Mouse (Mus musculus): Measurements from ENCODE around the gene Rabl6.

Gene Rabl6

GRCm38 (mm10) chr2:25607761-25608622 lies at the start of gene Rabl6:
Rabl6 (minus strand) TSS chr2:25608521.
- peak; percentile 85 for DNase-seq

- no peak for DNase-seq
Measured at GRCm38 (mm10) chr2:25657652-25658051, 49.3 kb upstream of the Rabl6 start, which contains the start of gene Lcn5. Lcn5 (plus strand) TSS chr2:25657952.

GRCm38 (mm10) chr2:25657246-25657645 lies 48.9 kb upstream of the Rabl6 start:
- DNase-seq: no peak

- no peak for DNase-seq
Measured at GRCm38 (mm10) chr2:25656691-25657090, 48.4 kb upstream of the Rabl6 start.

DNA sequence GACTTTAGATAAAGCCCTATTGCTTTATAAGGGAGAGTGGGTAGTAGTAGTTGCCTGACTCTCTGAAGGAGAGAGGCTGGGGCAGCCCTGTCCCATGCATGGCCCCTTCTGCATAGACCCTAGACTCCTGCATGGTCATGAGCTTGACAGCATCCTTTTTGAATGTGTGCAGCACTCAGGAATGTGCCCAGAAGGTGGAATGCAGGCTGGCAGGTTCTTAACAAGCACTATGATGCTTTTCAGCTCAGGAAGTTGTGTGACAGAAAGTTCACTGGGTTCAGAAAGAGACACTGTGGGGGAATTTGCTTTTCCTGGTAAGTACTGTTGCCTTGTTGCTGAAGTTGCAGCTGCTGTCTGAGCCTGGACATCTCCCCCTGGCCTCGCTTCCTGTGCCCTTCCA lies 46.2 kb upstream of the Rabl6 start:
- DNase-seq: no peak

GRCm38 (mm10) chr2:25652902-25653301 lies 44.6 kb upstream of the Rabl6 start, which contains the start of gene Lcn8:
Lcn8 (plus strand) TSS chr2:25653120.
- DNase-seq: no peak

DNA sequence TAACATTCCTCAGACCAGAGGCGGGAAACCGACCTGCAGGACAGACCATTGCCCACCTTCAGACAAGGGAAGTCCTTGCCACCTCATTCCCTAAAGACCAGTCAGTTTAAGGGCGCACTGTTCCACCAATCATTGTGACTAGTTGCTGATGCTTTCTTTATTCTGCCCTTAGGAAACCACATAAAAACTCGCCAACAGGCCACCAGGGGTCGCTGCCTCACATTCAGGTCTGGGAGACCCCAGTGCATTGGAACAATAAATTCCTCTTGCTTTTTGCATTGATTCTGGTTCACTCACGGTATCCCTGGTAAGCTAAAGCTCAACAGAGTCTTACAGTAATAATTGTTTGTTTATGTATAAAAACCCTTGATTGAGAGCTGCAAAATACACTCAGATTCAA lies 31.6 kb upstream of the Rabl6 start:
- DNase-seq: no peak

GRCm38 (mm10) chr2:25634046-25634445 lies 25.7 kb upstream of the Rabl6 start:
- no peak for DNase-seq

DNA sequence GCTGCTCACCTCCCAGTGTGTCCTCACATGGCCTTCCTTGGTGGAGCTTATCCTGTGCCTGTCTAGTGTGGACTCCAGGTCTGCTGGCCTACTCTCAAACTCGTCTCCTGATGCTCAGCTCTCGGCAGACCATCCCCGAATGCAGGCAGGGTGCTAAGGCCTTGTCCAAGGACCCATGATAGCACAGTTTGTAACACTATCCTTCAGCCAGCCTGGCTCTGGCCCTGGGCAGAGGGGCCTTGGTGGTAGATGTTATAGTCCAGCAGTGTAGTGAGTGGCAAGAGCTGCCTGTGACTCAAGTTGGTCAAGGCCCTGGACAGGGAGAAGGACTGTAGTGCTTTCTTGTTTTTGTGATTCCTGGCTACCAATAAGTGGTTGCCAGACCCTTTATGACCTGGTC lies 25.3 kb upstream of the Rabl6 start:
- DNase-seq: no peak

DNA sequence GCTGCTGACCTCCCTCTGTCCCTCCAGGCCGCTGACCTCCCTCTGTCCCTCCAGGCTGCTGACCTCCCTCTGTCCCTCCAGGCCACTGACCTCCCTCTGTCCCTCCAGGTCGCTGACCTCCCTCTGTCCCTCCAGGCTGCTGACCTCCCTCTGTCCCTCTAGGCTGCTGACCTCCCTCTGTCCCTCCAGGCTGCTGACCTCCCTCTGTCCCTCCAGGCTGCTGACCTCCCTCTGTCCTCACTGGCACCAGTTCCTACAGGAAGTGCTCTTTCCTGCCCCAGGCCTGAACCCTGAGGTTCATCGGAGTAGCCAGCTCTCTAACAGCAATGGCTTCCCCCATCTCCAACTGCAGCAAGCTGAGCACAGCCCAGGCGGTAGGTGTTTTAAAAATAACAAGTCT lies 20.4 kb upstream of the Rabl6 start:
- DNase-seq: peak; percentile 47

GRCm38 (mm10) chr2:25627811-25628210 lies 19.5 kb upstream of the Rabl6 start, which contains the start of gene Fcna:
Fcna (minus strand) TSS chr2:25628030.
- DNase-seq: no peak

- DNase-seq: no peak
Measured at GRCm38 (mm10) chr2:25625986-25626385, 17.7 kb upstream of the Rabl6 start.

DNA sequence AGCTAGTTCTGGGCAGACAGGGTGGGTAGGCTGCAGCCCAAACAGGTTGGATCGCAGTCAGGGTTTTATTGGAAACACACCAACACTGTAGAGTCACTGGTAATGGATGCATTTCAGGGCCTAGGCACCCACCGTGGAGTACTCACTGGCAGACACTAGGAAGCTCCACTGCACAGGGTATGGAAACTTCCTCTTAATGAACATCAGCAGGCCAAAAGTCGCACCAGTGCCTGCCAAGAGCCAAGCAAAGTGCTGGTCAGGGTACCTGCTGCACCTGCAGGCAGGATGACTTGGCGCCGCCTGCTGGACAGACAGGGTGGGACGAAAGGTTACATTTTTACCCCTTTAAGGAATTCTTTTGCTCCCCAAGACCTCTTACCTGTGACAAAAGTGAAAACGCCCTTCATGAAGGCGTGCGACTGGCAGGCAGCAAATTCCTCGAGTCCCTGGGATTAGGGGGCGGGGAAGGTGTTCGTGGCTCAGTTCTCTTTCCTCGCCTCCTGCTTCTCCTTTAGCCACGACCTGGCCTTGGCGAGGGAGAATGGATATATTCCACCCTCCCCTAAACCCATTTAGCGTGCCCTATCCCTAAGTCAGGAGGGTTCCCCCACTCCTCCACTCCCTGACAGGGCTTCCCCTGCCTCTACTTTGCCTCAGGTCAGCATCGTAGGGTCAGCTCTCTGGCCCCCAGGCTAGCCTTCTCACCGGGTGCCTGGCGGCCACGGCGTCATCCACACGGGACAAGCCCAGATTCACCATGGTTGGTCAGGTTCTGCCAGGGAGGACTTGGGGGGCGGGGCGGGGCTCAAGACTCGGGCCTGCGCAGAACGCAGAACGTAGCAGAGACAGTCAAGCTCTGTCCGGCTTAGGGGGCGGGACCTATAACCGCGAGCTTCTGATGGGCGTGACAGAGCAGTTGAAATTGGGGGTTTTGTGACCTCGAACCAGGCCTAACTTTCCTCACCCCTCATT lies 13.2 kb upstream of the Rabl6 start, which contains the start of gene Tmem141:
Gene Tmem141 (minus strand): TSS at position 777 of the 972 bp plus-strand sequence.
- DNase-seq: peak; percentile 91

GRCm38 (mm10) chr2:25620852-25621228 lies 12.5 kb upstream of the Rabl6 start:
- DNase-seq: no peak

DNA sequence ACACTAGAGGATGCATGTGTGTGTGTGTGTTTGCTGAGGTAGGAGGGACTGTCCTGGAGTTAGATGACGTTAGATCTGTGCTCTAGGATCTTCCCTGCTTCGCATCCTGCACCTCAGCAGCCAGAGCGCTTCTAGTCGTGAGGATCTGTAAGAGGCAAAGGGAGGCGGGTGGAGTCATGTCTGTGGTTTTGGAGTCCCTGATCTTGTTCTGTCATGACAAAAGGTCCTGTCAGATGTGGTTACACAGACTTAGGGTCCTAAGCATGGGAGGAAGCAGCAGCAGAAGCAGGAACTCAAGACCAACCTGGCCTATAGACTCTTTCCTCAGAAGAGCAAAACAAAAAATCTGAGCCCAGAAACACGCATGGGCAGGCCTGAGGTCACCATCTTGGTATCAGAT lies 12.1 kb upstream of the Rabl6 start:
- no peak for DNase-seq

- no peak for DNase-seq
Measured at GRCm38 (mm10) chr2:25617578-25617977, 9.3 kb upstream of the Rabl6 start, which contains the start of gene Ccdc183. Ccdc183 (minus strand) TSS chr2:25617678.

- DNase-seq: no peak
Measured at GRCm38 (mm10) chr2:25616398-25616797, 8.1 kb upstream of the Rabl6 start.

GRCm38 (mm10) chr2:25608671-25609070 lies 350 bp upstream of the Rabl6 start:
- DNase-seq: no peak

- DNase-seq: no peak
Measured at GRCm38 (mm10) chr2:25602526-25602925, 5.8 kb downstream of the Rabl6 start.

DNA sequence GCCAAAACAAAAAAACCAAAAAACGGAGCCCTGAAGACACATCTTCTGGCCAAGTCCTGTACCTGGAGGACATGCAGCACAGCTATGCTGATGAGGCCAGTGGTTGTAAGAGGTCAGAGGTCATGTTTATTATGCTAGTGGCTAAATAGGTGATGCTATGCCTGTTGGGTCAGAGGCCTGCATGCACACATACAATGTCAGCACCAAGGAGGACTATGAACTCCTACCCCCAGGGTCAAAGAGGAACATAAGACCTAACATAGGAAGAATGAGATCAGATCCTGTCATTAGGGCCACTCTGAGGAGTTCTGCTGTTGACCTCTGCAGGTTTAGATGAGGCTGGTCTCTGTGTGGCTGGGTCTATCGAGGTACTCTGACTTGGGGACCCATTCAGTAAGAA lies 8.3 kb downstream of the Rabl6 start:
- no peak for DNase-seq

GRCm38 (mm10) chr2:25598749-25599148 lies 9.6 kb downstream of the Rabl6 start:
- DNase-seq: no peak

DNA sequence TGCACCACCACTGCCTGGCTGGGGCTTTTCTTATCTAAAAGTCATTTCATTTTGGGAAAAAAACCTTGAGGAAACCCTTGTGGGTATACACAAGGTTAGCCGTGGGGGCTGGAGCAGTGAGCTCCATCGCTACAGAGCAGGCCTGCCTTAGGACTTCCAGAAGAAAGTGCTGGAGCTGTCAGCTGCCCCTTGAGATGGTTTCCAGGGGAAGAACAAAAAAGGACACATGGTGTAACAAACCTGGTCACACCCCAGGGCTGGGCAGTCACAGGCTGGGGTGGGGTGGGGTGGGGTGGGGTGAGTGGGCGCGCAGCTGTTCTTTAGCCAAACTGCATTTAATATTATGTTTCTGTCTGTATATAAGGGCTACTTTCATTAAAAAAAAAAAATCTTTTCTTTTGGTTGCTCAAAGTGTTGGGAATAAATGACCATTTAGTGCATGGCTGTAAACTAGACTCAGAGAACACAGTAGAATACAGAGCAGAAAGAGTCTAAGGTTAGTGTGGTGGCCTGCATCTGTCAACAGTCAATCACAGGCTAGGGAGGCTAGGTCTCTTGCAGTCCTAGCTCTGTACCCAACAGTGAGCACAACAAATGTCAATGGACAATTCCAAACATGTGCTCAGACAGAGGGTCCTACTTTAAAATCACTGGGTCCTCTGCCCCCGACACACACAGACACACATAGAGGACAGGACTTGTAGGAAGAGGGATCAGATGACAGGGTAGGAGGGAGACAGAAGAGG lies 11.4 kb downstream of the Rabl6 start:
- DNase-seq: no peak

DNA sequence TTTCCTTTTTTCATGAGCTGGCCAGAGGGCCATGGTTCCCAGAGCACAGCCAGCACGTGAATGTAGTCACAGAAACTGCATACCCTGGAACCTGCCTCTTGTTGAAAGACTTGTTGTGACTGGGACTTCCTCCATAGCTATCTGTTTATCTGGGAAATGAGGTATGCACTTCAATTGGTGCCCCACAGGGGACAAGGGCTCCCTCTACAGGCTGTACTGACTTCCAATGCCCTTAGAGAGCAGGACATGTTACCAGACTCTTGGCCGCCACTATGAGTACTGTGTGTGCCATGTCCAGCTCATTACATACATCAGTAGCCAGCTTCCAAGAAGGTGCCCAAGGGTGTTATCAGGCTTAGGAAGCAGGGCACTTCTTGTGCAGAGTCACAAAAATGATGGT lies 16.5 kb downstream of the Rabl6 start:
- no peak for DNase-seq
